Mouse (Mus musculus): ENCODE measurements around the gene Ankrd6.
"Not testable (repeated sequence)": the region's sequence is repeated elsewhere in the genome, so short reads cannot be mapped to it uniquely, and the experiment has no call there.

Ankrd6 gene

DNA sequence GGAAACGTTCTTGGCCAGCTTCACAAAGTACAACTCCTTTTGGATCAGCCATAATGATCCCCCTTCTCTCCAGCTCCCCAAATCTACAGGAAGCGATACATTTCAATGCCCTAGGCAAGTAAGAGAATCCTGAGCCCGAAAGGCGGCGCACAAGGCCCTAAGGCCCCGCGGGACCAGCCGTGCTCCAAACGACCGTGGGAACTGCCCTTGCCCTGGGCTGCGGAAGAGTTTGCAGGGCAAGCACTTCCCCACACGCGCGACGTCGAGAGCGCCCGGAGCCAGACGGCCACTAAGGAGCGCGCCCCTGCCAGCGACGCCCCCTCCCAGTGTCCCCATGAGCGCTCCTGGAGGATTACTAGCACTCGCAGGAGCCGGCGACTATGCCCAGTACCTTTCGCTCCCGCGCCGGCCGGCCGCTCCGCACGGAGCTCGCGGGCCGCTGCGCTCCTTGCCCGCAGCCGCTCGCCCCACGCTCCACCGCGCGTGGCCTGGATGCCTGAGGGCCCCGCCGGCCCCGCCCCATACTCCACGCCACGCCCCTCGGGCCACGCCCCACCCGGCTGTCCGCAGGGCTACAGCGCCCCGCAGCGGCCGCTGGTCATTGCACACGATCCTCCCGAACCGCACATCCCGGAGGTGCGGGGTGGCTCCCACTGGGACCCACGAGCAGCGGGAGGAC lies at the start of gene Ankrd6:
TSS of gene Ankrd6 (minus strand) at position 486 of the 679 bp plus-strand sequence.
- peak; percentile 49 to 71 for DNase-seq

DNA sequence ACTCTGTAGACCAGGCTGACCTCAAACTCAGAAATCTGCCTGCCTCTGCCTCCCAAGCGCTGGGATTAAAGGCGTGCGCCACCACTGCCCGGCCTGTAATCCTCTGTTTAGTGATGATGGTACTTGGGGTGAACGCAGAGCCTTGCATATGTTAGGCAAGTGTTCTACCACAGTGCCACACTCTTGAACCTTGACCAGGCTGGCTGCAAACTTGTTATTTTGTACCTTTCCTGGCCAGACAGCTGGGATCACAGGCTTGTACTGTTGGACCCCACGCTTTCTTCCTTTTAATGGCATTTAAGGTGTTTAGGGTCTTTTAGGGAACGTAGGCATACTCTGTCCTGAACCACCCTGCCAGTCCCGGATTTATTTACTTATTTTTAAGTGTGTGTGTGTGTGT lies 48.4 kb upstream of the Ankrd6 start:
- peak; percentile 37 to 45 for DNase-seq

DNA sequence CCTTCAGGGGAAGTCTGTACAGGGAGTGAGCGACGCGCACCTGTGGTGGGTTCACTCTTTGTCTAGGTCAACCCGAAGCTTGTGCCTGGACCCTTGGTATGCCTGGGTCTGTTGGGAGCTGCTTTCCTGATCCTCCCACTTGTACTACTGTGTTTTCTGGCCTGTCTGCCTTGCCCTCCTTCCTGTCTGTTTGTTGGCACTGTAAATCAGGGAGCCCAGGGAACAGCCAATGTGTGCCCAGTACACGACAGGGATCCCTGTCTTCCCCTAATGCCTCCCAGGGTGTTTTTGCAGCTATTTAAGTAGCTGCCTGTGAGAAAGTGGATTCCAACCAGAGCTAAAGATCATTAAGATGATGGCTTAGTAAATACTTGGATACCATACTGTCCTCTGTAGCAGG lies 46.9 kb upstream of the Ankrd6 start:
- DNase-seq, result no peak

DNA sequence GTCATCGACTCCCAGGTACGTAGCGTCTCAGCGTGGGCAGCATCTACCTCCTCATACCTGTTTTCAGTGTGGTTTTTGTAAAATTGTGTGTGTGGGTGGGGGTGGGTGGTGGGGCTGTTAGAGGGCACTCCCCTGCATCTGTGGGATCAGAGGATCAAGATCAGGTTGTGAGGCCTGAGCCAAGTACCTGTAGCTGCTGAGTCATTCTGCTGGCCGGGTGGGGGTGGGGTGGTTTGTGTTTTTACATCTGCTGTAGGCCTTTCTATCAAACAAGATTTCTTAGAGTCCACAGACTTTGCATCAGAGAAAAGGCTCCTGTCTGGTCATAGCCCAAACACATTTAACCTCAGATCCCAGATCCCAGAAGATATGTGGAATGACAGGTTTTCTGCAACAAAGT lies 45.4 kb upstream of the Ankrd6 start:
- DNase-seq, result no peak

DNA sequence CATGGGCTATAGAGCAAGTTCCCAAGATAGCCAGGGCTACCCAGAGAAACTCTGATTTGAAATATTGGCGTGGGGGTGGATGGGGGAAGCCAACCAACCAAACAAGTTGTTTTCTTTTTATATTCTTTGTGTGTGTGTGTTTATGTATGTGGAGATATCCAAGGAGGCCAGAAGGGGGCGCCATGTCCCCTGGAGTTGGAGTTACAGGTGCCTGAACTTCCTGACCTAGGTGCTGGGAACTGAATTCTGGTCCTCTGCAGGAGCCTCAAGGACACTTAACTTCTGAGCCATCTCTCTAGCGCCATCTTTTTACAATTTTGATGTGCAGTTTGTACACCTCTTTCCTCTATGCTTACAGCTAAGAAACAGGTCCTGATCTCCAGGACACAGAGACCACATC lies 43.5 kb upstream of the Ankrd6 start:
- DNase-seq, result no peak

DNA sequence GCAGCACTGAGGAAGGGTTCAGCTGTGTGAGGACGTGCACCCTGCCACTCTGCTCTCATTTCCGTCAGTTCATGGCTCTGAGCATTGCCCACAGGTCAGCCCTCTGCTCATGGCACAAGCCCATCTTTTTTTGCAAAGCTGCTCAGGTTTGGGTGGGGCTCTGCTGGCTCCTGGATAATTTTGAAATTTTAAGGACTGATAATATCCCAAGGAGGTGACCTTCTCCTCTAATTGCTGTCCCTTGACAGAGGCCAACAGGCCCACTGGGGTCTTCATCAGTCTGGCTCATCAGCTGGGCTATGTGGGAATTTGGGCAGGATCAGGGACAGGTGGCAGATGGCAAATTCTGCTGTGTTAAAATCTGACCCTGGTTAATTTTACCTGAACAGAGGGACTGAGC lies 38.7 kb upstream of the Ankrd6 start:
- DNase-seq, result no peak

DNA sequence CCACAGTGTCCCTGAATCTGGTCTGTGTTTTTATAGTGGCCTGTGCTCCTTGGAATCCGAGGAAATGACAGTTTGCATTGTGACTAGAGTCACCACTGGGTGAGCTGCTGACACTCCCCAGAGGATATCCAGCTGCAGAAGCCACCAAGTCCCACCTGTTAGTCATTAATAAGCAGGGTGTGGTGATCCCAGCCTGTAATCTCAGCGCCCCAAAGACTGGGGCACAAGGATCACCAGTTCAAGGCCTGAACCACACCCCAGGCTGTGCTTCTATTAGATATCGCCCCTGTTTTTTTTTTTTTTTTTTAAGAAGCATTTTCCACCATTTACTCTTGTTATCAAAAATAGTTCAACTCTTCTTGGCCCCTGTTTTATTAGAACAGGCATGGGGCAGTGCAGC lies 36.4 kb upstream of the Ankrd6 start:
- DNase-seq, result no peak

DNA sequence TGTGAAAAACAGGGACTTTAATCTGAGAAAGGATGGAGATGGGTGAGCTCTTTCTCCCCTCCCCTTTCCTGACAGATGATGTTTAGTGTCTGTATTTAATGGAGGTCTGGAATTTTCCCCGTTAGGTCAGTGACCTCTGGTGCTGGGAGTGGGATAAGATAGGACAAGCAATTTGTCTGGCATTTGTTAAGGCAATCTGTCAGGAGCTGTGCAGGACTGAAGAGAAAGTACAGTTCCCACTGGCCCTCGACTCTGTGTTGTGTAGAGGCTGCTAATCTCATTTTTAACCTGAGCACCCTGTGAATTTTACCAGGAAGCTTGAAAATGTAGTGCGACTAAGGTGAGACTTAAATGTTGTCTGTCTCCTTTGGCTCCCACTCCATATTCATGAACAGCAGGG lies 35.0 kb upstream of the Ankrd6 start:
- no peak for DNase-seq

DNA sequence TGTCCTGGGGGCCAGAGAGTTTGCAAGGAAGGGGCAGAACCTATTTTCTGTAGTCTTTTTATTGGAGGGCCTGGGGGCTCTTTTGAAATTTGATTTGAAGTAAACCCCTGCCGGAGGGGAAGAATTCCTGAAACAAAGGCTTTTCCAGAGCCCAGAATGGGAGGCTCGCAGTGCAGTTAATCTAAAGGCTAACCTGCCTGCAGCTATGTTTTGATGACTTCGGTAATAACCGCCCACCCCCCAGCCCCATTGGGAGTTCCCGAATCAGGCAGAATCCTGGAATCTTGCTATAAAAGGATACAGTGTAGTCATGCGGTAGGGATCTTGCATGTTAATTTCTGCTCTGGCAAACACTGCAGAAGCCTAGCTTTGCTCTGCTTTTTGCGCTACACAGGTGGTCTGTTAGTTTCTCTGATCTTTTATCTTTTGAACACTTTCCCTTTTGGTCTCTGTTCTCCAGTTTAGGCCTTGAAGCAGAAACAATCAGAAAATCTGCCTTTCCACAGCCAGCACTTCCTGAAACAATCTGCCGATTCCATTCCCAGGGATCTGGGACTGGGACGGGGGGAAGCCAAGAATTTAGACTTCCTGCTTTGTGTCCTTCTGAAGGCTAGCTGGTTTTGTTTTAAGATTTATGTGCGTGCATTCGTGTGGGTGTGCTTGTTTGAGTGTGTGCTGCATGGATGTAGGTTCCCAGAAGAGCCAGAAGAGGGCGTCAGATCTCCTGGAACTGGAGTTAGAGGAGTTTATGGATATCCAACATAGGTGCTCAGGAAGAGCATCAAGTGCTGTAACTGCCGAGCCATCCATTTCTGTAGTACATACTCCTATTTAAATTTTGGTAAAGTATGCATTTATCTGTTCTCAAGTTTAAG lies 34.4 kb upstream of the Ankrd6 start:
- no peak for DNase-seq

DNA sequence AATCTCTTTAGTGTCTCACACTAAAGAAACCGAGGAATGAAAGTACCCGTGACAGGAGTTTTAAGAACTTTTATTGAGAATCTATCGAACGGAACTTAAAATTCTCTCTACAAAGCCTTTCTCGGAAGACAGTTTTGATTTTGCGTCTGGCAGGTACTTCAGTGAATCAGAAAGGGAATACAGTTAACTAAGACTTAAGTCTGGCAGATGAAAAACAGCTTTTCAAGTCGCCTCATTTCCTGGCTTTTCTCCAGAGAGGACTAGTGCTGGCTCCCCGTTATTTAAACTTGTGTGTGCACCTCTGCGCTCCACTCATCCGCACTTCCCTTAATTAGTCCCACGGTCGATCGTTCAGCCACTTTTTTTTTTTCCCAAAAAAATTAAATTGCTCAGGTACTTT lies 33.6 kb upstream of the Ankrd6 start:
- no peak for DNase-seq

DNA sequence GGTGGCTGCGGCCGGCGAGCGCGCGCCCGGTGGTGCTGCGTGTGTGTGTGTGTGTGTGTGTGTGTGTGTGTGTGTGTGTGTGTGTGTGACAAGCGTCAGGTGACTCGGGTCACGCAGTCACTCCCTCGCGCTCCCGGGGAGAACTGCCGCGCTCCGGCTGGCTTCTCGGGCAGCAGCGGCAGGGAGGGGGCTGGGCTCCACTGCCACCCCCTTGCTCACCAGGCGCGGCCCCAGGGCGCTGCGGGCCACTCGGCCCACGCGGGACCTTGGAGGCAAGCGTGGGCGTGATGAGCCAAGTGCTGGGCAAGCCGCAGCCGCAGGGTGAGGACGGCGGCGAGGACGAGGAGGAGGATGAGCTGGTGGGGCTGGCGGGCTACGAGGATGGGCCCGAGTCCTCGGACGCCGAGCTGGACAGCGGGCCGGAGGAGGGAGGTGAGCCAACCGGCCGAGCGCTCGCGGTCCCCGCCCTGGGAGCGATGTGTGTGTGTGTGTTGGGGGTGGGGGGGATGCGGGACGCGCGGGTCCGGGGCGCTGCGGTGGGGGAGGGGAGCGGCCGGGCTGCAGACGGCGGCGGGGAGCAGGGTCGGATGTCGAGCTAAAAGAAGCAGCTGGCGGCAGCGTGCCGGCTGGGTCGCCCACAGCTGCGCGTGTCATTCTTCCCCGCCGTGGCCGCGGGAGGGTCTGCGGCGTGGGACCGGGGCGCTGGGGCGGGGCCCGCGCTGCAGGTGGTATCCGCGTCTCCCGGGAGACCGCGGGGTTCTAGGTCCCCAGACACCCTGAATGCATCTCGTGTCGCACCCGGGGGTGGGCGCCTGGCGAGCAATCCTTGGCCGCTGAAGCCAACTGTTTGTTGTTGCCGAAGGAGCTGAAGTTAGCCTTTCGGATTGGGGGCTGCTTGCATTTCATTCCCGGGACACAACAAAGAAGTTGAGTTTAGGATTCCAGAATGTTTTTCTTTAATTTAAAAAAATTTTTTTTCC lies 32.8 kb upstream of the Ankrd6 start:
- peak; percentile 72 to 76 for DNase-seq

DNA sequence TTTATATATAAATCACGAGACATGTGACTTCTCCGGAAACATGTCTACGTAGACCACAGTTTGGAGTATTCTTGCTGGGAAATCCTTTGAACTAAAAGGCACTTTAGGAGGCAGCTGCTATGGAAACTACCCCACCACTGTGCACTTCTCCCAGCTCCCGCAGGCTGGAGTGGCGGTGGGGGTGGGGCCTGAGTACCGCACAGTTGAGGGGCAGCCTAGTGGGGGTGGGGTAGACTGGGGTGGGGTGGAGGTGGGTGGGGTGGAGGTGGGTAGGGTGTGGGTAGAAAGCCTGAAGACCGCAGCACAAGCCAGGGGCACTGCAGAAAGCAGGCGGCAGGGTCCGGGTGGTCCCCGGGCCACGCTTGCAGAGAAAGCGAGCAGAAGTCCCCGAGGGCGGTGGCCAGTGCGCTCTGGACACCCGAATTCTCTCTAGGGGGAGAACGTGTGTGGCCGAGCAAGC lies 32.1 kb upstream of the Ankrd6 start, which contains the start of gene Rragd:
TSS of gene Rragd (plus strand) at position 322 of the 460 bp plus-strand sequence.
- DNase-seq, result peak; percentile 21 to 26

DNA sequence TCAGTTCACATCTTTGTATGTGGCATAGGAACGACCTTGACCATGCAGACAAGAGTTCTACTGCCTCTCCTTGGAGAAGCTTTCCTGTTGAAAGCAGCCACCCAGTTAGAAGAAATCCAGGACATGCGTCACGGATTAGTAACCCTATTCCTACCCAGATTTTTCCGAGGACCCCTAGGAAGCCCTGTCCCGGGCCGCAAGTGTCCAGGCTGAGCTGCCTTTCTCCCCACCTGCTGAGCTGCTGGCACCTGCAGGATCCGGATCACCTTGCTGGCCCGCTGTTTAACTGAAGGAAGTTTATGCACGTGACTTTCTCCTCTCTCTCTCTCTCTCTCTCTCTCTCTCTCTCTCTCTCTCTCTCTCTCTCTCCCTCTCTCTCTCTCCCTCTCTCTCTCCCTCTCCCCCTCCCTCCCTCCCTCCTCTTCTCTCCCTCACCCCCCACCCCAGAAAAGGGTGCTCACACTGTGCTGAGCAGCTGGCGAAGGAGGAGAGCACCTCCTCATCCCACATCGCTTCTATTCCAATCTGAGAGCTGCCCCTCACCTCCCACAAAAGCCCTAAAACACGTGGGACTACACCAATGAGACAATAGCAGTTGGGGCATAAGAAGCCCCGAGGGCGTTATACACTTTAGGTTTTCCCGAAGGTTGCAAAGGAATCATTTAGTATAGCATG lies 31.5 kb upstream of the Ankrd6 start:
- DNase-seq, result peak; percentile 38 to 59

DNA sequence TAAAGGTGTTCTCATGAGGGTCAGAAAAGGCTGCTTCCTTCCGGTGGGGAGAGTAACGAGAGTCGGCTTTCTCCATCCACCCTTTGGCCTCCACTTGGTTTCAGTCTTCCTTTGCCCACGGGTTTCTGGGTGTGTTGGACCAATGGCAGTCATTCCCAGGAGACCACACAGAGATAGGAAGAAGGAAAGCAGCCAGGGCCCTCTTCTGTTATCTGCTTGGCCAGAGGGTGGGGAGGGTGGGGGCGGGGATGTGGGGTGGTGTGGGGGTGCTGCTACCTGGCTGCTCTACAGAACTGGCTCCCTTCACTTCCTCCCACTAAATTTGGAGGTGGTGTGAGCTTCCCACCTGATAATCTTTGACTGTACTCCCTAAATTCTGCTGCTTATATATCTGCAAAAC lies 31.0 kb upstream of the Ankrd6 start:
- no peak for DNase-seq

DNA sequence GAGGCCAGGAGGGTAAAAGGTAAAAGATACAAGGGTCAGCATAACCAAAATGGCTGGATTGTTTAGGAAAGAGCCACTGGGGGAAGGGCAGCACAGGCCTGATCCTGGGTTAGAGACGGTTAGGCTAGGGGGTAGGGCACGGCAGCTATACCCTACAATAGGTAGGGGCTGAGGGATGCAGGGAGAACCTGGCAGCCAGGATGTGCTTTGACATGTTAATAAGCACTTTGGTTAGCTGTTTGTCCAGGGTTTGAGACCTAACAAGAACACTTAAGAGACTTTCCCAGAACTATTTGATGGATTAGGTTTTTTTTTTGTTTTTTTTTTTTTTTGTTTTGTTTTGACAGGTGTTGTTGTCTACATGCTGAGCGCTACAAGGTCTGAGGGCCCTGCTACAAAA lies 29.4 kb upstream of the Ankrd6 start:
- no peak for DNase-seq

DNA sequence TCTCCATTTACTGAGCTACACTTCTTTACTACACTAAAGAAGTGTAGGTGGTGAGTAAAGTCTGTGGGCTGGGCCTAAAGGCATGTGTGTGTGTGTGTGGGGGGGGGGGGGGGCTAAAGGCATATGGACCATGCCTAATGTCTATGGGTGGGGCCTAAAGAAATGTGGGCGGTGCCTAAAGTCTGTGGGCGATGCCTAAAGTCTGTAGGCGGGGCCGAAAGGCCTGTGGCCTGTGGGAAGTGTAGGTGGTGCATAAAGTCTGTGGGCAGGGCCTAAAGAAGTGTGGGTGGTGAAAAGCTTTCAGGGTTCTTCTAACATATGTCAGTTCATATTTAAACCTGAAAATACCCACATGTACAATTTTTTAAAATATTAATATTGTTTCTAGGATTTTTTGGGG lies 26.7 kb upstream of the Ankrd6 start:
- no peak for DNase-seq

DNA sequence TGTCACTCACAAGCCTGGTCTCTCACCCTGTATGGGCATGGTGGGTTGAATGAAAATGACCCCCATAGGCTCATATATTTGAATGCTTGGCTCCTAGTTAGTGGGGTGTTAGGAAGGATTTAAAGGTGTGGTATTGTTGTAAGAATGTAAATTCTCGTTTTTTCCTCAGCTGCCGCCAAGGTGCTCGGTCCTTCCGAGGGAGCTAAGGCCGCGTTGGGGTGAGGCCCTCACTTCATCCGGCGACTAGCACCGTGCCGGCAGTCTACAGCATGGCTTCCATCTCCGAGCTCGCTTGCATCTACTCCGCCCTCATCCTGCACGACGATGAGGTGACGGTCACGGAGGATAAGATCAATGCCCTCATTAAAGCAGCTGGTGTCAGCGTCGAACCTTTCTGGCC lies 14.0 kb upstream of the Ankrd6 start:
- DNase-seq, result not testable (repeated sequence)

DNA sequence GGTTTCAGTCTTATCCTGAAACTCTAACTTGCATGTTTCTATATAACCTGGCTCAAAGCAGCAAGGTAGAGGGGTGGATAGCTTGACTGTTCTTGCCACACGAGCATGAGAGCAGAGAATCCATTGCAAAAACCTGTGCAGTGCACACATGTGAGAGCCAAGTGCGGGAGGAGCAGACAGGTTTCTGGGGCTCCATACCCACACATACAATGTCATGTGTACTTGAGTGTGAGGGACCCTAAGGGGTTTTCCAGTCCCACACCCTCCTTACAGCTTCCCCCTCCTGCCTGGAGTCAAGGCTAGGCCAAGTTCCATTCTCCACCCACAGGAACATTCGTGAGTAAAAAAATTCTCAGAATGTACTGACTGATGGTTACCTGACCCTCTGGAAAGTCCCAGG lies 10.8 kb upstream of the Ankrd6 start:
- no peak for DNase-seq

DNA sequence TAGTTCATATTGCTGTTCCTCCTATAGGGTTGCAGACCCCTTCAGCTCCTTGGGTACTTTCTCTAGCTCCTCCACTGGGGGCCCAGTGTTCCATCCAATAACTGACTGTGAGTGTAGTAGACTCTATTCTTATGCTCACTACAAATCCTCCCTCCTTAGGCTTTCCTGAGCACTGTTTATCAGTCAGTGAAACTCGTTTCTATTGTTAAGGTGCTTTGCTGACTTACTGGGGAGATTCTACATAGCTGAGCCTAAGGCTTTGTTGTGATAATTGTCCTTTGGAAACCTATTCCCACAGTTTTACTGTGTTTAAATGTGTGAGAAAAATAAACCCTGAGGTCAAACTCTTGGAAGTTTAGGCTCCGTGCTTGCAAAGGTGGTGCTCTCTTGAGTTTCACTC lies 5.8 kb upstream of the Ankrd6 start:
- DNase-seq, result no peak

DNA sequence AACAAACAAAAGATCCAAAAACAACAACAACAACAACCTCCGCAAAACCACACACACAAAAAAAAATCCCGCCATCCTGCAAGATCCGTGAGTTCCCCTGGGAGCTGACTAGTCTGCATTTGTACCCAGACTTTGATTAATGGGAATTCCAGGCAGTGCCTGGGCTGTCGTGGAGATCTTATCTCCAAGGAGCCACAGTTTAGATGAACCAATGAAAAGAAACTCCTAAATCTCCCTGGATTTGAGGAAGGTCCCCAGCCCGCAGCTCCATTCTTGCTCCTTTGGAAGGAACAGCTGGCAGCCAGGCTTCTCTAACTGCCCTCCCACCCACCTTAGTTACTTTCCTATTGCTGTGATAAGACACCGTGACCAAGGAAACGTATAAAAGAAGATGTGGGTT lies 2.0 kb upstream of the Ankrd6 start:
- no peak for DNase-seq

DNA sequence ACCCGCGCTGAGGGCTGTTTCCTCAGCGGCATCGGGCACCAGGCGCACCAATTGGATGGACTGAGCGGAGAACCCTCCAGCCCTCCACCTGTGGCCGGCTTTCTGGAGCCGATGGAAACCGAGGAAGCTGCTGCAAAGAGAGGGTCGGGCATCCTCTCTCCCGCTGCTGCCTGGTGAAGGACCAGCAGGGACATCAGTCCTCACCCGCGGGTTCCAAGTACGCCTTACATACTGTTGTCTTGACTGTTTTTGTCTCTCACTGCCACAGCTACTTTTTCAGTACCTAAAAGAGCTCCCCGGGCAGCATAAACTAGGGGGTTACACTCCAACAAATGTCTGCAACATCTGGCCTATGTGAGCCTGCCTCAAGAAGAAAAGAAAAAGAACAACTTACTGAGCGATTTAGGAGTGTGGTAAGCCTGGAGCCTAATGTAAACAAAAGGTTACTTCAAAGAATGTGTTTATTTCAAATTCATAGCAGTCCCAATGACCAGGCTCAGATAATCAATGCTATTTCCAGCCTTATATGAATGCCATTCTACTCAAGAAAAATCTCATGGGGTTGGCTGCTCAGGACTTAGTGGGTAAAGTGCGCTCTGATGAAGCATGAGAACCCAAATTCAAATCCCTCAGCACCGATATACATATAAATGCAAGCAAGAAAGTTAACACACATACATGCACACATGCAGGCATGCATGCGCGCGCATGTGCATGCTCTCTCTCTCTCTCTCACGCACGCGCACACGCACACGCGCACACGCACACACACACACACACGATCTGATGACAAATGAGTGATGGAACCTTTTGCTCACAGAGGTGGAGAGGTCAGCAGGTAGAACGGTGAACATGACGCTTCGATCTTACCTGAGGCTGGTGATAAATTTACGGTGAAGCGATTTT lies 647 bp upstream of the Ankrd6 start:
- DNase-seq, result no peak

Data from kidney, adult 8-10 months (tissue).